Mouse (Mus musculus) neural tube, embryonic 12.5 days (tissue): ENCODE data around the gene Gm17267. TPM values are rescaled to one million over a fixed set of nuclear protein-coding genes. Genes with fewer than 3 reads are reported as not detected.
"Not testable (repeated sequence)": the region's sequence is repeated elsewhere in the genome, so short reads cannot be mapped to it uniquely, and the experiment has no call there.

Experiments
- ATAC-seq: fragments of 200-750 bp; cut with Nextera tagmentation; 2 replicates; pipeline ENCODE4 v1.8.0; 2017; ENCODE audit warnings: low read depth, mild to moderate bottlenecking, moderate TSS enrichment, moderate library complexity; ENCODE audit not compliant: low FRiP score
- H3K27ac ChIP-seq: fragments of 300-500 bp; sonication (generic); 2 replicates; pipeline ENCODE4 v1.5.1; 2016
- H3K27me3 ChIP-seq: fragments of 300-500 bp; sonication (generic); replicated peaks from 2 replicates; pipeline ENCODE4 v1.6.1; 2016; ENCODE audit warnings: mild to moderate bottlenecking
- H3K36me3 ChIP-seq: fragments of 300-500 bp; sonication (generic); 2 replicates; pipeline ENCODE4 v1.6.1; 2016; ENCODE audit warnings: mild to moderate bottlenecking
- H3K4me1 ChIP-seq: fragments of 300-500 bp; sonication (generic); 2 replicates; pipeline ENCODE4 v1.6.1; 2016
- H3K4me2 ChIP-seq: fragments of 300-500 bp; sonication (generic); replicated peaks from 2 replicates; pipeline ENCODE4 v1.6.1; 2016; ENCODE audit warnings: mild to moderate bottlenecking
- H3K4me3 ChIP-seq: fragments of 300-500 bp; sonication (generic); 2 replicates; pipeline ENCODE4 v1.5.1; 2016
- H3K9ac ChIP-seq: fragments of 300-500 bp; sonication (generic); 2 replicates; pipeline ENCODE4 v1.6.1; 2016; ENCODE audit warnings: mild to moderate bottlenecking
- H3K9me3 ChIP-seq: fragments of 300-500 bp; sonication (generic); 2 replicates; pipeline ENCODE4 v1.6.1; 2016; ENCODE audit warnings: mild to moderate bottlenecking
- WGBS: fragments of 180-500 bp; shearing (Covaris S2); methylation state at CpG from one replicate; pipeline ENCODE4 v1.1.7; 2016; 5-methylcytosine and 5-hydroxymethylcytosine counted together
- polyA plus RNA-seq: library from polyadenylated mRNA; unstranded; fragments of >200 nt; fragmentation: Nextera tagmentation; extraction: Ambion mirVana; gene quantifications from 2 replicates; pipeline ENCODE4 v1.2.1, GENCODE M21; 2016

Gene Gm17267
- polyA plus RNA-seq = not detected in 2 replicates

DNA sequence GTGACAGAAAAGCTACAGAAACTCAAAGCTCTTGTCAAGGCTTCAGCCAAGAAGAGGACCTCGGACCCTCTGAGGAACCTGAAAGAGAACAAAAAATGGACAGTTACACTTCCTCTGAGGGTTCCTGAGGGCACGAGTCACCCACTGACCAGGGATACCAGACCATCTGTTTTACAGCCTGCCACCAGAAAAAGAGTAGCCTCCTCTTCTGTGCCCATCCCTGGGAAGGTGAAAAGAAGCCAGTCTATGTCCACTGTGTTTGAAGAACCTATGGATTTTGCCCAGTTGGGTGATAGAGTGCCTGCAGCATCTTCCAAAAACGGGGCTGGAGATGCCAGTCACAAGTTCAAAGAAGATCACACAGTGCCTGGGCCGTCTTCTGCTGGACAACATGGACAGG lies at the start of gene Gm17267:
Gene Gm17267 (plus strand): TSS at position 301 of the 400 bp plus-strand sequence.
- H3K4me3 ChIP-seq, H3K4me2 ChIP-seq, ATAC-seq, H3K36me3 ChIP-seq, H3K27ac ChIP-seq, H3K9ac ChIP-seq, H3K9me3 ChIP-seq, H3K27me3 ChIP-seq, H3K4me1 ChIP-seq: not testable (repeated sequence)
- no CpG with 5 or more reads among the region's 4 CpGs for WGBS
